Mouse (Mus musculus) heart, postnatal 10 days (tissue): ENCODE data around the gene Cyp21a1. TPM values are rescaled to one million over a fixed set of nuclear protein-coding genes. Genes with fewer than 3 reads are reported as not detected.
"Not testable (repeated sequence)": the region's sequence is repeated elsewhere in the genome, so short reads cannot be mapped to it uniquely, and the experiment has no call there.

Experiments used
- DNase-seq, 2 experiments: peaks; one replicate each; pipeline ENCODE4 v3.0.0; 2021
- intact Hi-C: fragments of 180-260 bp; cut with DNase I; formaldehyde crosslinking; loops from one replicate; pipeline ENCODE4 v1.15.1; 2025
- total RNA-seq, 2 experiments: library from RNA; stranded (reverse); gene quantifications; 2 replicates each; pipeline ENCODE4 v1.2.3; 2021

Gene Cyp21a1
- total RNA-seq, result not detected

DNA sequence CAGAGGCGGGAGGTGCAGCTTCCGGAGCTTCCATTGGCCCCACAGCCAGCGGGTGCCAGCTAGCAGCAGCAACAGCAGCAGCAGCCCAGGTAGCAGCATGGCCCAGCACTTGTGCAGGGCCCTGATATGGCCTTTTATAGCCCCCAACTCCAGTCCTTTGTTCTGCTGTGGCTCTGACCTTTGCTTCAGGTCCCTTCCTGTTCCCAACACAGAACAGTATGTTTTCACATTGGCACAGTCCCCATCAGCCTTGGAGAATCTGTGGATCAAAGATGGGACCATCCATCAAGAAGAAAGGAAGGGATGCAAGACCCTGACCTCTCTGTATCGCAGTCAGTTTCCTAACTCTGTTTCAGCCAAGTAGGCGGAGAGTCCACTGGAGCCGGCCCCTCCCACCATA is at the start of gene Cyp21a1:
TSS of gene Cyp21a1 (minus strand) at position 261 of the 400 bp plus-strand sequence.
- intact Hi-C loops, result loop anchor here (5.0 kb wide), 1 partner anchor 87 kb away; no protein-coding TSS in a partner anchor
- not testable (repeated sequence) for DNase-seq

DNA sequence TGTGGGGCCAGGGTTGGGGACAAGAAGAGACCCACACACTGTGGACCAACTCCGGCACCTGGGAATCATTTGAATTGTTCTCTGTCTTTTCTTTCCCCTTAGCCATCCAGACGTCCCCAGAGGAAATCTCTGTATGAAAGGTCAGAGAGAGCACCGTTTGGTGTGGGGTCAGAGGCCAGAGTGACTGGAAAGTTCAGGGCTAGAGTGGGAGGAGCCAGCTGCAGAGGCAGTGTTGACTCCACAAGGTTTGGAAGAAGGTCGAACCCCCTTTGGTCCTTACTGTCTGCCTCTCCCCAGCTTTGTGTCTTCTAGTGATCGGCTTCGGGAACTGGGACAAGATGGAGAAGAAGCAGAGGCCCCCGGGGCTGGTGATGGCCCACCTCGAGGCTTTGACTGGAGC is 49.1 kb upstream of the Cyp21a1 start:
- intact Hi-C loops, result no loop called here
- DNase-seq, result no peak

DNA sequence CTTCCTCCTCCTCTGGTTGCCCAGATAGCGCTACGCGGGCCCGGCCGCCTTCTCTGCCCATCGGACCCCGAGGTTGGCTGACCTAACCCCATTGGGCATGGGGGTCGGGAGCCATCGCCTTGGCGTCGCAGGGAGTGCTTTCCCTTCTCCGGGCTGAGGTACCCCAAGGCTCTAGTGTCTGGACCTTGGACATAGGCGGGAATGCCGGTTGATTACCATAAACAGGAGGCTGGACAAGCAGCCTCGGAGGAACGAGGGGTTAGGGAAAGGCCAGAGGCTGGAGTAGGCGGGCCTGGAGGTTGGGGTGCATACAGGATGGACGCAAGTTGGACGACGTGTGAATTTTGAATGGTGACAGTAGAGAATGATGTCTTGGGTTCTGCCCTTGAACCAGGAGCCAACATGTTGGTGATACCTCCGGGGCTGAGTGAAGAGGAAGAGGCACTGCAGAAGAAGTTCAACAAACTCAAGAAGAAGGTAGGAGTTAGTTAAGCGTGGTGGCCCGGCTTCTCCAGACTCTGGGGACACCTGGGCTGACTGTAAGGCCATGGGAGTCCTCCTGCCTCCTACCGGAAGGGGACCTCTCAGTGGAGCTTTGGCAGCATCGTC is 46.3 kb upstream of the Cyp21a1 start:
- intact Hi-C loops, result no loop called here

DNA sequence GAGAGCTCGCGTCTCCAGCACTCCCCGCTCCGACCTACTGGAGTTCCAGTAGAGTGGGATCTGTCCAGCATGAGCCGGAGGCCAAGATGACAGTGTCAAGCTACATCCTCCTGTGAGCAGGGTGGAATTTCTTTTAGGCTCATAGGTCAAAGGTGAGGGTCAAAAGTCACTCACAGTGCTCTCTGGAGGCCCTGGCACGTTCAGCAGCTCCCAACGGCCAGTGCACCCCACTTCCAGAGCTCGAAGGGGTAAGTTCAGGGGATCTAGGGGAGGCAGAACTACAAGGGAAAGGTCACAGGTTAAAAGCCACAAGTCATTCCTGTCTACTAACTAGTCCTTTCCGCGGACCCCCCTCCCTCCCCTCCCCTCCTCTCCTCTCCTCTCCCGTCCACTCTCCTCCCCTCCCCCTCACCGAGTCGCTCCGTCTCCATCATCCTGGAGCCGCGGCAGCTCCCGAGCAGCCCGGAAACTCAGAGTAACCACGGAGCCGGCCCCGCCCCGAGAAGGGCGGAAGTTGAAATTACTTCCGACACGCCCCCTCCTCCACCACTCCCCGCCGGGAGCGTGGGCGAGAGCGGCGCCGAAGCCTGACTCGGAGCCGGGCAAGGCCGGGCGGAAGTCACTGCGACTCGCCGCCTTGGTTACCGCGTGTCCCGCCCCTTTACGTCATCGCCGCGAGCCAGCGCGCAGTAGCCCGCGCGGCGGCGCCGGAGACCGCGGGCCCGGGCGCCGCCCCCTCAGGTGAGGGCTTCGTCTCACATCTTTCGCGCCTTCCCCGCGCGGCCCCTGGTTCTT is 45.6 kb upstream of the Cyp21a1 start, which contains the start of the genes Skiv2l and Nelfe:
TSS of gene Skiv2l (minus strand) at position 489 of the 795 bp plus-strand sequence.
TSS of gene Nelfe (plus strand) at position 670 of the 795 bp plus-strand sequence.
- intact Hi-C loops, result loop anchor here (10.0 kb wide), 1 partner anchor 385 kb away; the partner anchor contains the start of genes Atp6v1g2 and Nfkbil1
- DNase-seq, result peak; percentile 98

More for the DNA sequence above, 46.3 kb upstream of the Cyp21a1 start:
- DNase-seq, result no peak

DNA sequence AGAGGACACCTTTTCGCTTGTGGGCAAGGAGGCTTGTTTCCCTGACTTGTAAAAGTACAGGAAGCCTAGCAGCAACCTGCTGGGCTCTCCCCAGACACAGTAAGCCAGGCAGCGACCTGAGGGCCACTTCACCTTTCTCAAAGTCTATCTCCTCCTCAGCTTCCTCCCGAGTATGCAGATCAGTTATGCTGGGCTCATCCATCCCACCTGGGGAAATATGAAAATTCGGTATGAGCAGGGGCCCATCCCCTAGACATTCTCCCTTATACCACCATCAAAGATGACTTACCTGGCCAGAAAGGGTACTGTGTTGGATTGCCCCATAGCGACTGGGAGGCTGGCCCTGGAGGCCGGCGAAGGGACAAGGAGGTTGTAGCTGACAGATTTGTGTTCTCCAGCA is 43.3 kb upstream of the Cyp21a1 start:
- DNase-seq, result no peak
- intact Hi-C loops, result loop anchor here (10.0 kb wide), 1 partner anchor 387 kb away; the partner anchor contains the start of genes Atp6v1g2 and Nfkbil1

DNA sequence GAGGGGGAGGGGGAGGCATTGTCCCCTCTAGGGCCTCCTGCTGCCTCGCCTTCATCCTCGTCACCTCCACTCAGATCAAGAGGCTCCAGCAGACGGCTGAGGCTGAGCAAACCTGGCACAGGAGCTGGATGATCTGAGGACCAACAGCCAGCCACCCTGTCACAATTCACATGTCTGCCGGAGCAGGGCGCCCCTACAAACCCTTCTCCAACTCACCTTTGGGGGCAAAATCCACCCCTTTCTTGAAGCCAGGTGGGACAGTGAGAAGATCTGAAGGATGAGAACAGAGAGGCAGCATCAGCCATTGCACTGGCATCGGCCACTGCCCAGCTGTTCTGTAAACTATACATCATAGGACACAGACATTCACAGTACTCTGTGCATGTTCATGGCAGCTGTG is 42.8 kb upstream of the Cyp21a1 start:
- intact Hi-C loops, result loop anchor here (10.0 kb wide), 1 partner anchor 388 kb away; the partner anchor contains the start of genes Atp6v1g2 and Nfkbil1
- DNase-seq, result no peak

DNA sequence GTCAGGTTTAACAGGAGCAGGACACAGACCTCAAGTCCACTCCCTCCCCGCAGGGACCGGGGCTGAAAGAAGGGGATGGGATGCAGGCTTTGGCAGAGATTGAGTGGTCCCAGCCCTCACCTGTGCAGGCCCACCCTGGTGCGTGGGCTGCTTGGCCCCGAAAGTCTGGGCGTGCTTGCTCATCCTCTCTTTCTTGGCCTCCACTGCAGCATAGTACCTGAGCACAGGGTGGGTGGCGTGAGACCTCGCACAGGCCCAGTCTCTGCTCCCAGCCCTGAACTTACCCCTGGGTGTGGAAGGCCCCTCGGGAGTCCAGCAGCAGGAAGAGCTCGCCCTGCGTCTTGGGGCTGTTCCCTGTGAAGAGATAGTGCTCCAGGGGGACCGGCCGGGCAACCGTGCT is 40.5 kb upstream of the Cyp21a1 start:
- intact Hi-C loops, result loop anchor here (10.0 kb wide), 1 partner anchor 390 kb away; the partner anchor contains the start of genes Atp6v1g2 and Nfkbil1
- no peak for DNase-seq

DNA sequence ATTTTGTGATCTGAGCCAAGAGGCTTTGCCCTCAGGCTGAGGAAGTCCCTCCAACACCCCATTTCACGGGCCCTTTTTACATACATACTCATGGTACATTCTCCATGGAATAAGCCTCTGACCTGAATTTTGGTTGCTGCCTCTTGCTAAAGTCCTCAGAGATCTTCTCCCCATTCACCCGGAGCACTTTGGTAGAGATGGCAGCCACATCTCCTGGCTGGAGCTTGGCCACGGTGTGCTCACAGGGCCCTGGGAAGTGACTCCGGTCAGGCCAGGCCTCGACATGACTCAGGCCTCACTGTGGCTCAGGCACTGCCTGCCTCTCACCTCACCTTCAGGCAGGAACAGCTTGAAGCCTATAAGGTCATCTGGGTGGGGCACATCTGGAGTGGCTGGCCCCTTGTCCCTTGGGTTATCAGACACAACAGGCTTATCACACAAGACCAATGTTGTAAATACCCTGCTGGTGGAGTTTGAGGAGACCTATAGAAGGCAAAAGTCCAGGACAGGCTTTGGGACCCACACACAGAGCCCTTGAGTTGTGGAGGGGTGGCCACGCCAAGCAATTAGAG is 36.5 kb upstream of the Cyp21a1 start:
- no peak for DNase-seq
- intact Hi-C loops, result loop anchor here (10.0 kb wide), 1 partner anchor 394 kb away; the partner anchor contains the start of genes Atp6v1g2 and Nfkbil1

DNA sequence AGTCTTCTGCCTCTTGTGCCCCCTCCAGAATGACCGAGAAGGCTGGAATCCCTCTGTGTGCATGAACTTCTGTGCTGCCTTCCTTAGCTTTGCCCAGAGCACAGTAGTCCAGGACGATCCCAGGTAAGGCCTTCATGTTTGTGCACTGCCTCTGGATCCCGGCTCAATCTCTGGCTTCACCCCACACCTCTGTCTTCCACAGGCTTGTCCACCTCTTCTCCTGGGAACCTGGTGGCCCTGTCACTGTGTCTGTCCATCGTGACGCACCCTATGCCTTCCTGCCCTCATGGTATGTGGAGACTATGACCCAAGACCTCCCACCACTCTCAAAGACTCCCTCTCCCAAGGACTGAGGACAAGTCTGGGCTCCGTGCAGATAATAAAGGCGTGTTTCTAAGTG is 34.4 kb upstream of the Cyp21a1 start:
- intact Hi-C loops, result no loop called here
- DNase-seq, result no peak

DNA sequence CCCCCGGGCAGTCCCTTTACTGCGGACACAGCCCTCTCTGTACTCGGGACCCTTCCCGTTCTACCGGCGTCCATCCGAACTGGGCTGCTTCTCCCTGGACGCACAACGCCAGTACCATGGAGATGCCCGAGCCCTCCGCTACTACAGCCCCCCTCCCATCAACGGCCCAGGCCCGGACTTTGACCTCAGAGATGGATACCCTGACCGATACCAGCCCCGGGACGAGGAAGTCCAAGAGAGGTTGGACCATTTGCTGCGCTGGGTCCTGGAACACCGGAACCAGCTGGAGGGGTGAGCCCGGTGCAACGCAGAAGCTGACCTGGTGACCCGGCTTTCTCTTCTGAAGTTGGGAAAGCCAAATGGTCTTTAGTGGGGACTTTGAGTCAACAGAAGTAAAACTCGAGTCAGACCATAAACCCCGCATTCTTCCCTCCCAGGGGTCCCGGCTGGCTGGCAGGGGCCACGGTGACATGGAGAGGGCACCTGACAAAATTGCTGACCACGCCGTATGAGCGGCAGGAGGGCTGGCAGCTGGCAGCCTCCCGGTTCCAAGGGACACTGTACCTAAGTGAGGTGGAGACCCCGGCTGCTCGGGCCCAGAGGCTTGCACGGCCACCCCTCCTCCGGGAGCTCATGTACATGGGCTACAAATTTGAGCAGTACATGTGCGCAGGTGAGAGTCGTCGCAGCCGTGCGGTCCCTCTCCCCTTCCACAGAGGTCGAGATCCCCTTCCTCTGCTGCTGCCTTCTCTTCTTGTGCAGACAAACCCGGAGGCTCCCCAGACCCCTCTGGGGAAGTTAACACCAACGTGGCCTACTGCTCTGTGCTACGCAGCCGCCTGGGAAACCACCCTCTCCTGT is 33.3 kb upstream of the Cyp21a1 start:
- peak in 1 of 2 experiments; percentile 14 for DNase-seq
- intact Hi-C loops, result no loop called here

DNA sequence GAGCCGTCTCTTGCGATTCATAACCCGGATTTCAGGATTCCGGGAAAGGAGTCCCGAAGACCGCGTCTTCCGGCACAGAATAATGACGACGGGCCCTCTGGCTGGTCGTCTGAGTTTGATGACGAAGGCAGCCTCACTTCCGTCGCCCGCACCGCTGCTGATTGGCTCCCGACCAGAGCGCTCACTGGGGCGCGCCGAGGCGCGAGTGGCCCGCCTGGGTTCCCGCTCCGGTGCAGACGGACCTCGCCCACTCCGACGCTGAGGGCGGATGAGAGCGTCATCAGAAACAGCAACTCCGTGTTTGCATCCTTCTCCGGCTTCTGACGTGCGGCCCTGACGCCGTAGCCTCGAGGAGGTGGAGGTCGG is 32.5 kb upstream of the Cyp21a1 start, which contains the start of the genes Stk19 and Dxo:
TSS of gene Stk19 (minus strand) at position 90 of the 366 bp plus-strand sequence.
TSS of gene Dxo (plus strand) at position 164 of the 366 bp plus-strand sequence.
- DNase-seq, result peak; percentile 97 to 99
- intact Hi-C loops, result no loop called here

DNA sequence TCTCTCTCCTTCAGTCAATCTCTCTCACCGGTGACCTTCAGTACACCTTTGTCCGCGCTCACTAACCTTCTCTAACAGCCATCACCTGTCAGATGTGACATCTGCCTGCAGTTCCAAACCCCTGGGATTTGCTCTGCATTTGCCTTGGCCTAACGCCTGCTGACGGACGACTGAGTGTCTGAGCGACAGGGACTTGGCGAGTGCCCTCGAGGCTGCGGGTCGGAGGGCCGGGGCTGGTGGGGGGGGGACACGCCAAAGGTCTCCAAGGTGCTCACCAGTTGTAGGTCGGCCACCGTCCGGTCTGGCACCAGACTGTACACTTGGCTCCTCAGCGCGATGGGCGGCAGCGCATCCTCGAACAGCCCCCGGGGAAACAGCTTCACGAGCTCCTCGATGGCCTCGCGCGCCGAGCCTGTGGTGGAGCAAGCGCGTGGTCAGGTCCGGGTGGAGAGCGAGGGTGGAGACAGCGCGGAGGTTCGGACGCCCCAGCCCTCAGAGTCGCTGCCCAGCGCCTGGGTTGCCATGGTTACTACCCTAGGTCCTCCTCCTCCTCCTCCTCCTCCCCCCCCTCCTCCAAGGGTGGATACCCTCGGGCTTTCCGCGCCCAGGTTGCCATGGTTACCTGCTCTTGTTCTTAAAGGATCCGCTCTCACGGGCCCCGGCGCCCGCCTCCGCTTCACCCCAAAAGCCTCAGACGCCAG is 31.9 kb upstream of the Cyp21a1 start:
- peak in 1 of 2 experiments; percentile 23 for DNase-seq
- intact Hi-C loops, result no loop called here

DNA sequence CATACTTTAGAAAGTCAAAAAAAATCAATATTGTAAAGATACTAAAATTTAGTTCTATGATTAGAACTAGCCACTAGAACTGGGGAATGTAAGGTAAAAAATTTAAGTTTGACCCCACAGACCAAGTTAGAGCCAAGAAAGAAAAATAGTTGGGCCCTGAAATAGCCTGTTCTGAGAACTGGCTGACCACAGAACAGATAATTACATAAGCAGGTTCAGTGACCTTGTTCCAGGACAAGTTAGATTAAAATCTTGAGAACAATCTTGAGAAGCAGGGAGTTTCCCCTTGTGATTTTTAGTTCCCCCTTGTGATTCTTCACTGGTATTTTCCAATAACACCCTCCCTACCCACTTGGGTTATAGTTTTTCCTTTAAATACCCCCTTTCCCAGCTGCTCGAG is 26.4 kb upstream of the Cyp21a1 start:
- intact Hi-C loops, DNase-seq: not testable (repeated sequence)

DNA sequence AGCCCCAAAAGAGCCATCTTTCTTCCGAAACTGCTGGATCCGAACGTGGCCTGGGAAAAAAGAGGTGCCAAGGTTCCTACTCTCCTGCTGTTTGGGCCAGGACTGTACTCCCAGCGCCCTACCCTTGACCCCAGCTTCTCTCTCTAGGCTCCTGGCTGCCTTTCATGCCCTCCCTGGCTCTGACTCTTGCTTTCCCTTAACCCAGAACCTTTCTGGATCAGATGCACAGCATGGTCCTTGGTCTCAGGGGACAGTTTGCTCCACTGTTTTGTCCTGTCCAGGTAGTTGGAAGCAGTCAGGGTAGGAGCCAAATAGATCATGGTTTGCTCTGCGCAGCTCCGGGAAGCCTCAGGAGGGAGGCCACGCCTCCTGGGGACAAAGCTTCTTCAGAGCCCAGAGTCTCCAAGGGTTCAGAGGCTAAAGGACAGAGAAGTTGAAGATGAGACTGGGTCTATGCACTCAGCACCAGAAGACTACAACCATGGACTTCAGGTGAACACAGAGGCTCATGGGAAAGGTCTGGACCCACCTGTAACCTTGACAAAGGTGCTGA is 10.5 kb upstream of the Cyp21a1 start:
- intact Hi-C loops, result loop anchor here (5.0 kb wide), 1 partner anchor 163 kb away; no protein-coding TSS in a partner anchor
- DNase-seq, result no peak

DNA sequence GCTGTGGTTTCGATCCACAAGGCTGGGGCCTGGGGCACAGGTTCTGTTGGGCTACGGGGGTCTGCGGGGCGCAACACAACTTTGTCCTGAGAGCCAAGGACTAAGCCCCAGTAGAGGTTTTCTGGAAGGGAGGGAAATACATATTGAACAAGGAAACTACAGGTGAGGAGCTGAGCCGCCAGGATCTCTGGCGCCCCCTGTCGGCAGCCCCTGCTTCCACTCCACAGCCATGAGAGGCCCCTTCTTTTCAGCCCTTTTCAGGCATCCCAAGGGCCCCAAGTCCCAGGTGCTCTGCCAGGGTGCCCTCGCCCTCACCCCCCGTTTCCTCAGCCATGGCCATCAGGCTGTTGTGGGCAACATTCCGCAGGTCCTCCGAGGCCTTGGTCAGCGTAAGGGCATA is 9.4 kb upstream of the Cyp21a1 start:
- intact Hi-C loops, result loop anchor here (2.0 to 5.0 kb wide), 2 partner anchors 83 to 161 kb away; no protein-coding TSS in a partner anchor
- peak; percentile 24 to 32 for DNase-seq

DNA sequence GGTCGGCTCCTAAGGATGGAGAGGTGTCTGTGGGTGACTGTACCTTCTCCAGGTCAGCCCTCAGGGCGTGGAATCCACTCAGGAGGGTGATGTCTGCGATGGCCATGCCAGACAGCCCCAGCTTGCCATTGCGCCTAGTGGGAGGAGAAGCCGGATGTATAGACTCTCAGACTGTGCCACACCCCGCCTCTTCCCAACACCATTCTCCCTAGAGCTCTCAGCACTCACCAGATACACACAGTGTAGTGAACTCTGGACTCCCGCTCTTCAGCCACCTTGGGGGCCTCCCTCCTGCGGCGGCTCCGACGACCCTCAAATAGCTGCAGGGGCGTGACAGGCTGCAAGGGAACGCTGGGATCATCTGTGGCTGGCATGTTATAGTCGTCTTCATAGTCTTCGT is 6.9 kb upstream of the Cyp21a1 start:
- intact Hi-C loops, result loop anchor here (5.0 kb wide), 1 partner anchor 159 kb away; no protein-coding TSS in a partner anchor
- DNase-seq, result no peak

DNA sequence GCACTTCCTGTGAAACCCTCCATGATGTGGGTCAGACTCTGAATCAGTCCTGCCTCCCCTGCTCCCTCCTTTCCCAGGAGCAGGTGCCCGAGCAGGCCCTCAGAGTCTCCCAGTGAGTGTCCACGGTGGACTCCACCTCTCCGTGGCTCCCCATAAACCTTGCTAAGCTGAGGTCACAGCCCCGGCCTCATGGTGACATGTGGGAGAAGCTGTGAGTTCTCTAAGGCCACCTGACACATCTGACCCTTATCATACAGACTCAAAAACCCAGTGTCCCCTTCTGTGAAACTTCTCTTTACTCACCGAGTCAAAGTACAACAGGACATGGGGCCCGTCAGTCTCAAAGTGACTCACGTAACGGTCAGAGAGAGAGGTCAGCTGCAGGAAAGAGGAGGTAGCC is 6.5 kb upstream of the Cyp21a1 start:
- intact Hi-C loops, result loop anchor here (5.0 kb wide), 1 partner anchor 159 kb away; no protein-coding TSS in a partner anchor
- not testable (repeated sequence) for DNase-seq

DNA sequence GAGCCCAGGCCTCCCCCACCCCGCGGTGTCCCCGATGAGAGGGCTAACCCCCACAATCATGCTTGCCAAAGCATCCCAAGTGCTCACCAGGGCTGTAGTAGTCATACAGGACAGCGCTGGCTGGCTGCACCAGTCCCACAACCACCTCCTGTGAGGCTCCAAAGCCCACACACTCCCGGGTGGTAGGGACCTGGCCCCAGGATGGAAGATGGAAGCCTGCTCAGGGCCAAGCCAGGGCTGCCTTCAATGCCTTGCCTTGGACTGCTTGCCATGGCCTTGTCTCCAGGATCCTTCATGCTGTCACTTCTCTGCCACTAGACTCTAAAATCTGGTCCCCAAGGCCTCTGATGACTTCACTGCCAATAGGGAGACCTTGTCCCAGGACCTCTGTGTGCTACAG is 6.0 kb upstream of the Cyp21a1 start:
- intact Hi-C loops, result loop anchor here (5.0 kb wide), 1 partner anchor 158 kb away; no protein-coding TSS in a partner anchor

More for the DNA sequence above, 6.0 kb upstream of the Cyp21a1 start:
- not testable (repeated sequence) for DNase-seq
